Mouse (Mus musculus): Measurements from ENCODE around the gene Abi3.

Abi3 gene

GRCm38 (mm10) chr11:95789451-95789891, 52.8 kb downstream of the Abi3 start:
- in situ Hi-C loops (cut with MboI, MseI): no loop called here

DNA sequence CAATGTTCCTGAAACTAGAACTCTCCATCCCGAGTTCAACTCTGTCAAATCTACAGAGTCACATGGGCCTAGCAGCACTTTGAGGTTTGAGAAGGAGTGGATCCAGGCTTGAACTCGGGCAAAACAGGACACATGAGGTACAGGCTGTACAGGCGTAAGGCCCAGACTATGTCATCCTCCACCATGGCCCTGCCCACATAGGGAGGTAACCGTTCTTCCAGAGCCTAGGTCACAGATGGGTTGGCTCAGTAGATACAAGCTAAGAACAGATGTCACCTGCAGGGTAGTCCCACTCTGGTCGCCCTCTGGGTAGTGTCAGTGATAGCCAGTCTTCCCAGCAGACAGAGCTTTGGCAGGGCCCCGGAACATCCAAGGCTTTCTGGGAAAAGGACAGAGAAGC, 55.8 kb downstream of the Abi3 start:
- in situ Hi-C loops (cut with MboI, MseI): no loop called here

DNA sequence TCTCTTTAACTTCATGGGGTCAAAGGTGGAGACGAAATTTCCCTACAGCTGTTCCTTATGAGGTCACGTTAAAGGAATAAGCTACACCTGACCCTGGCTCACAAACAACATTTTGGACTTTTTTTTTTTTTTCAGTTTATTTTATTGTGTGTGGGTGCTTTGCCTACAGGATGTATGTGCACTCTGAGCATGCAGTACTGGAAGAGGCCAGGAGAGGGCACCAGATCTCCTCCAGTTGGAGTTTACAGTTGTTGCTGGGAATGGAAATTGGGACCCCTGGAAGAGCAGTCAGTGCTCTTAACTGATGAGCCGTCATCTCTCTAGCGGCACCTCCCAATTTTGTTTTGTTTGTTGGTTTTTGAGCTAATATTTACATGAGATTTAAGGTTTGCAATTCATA, 56.6 kb downstream of the Abi3 start:
- in situ Hi-C loops (cut with MboI, MseI): no loop called here

DNA sequence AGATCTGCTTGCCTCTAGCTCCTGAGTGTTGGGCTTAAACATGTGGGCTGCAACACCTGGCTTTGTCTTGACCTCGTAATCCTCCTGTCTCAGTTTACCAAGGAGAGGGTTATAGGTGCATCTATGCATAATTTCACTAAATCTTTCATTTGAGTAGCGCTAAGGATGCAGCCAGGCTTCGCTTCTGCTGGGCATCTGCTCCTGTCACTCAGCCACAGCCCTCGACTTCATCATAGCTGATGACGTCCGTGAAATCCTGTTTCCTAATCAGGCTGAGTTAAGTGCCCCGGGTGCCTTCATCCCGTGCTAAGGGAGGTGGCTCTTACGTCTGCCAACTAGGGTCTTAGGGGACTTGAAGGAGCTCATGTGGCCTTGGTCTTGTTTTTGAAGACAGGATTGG, 58.3 kb downstream of the Abi3 start:
- in situ Hi-C loops (cut with MboI, MseI): no loop called here

GRCm38 (mm10) chr11:95783457-95783856, 58.8 kb downstream of the Abi3 start:
- in situ Hi-C loops (cut with MboI, MseI): no loop called here

DNA sequence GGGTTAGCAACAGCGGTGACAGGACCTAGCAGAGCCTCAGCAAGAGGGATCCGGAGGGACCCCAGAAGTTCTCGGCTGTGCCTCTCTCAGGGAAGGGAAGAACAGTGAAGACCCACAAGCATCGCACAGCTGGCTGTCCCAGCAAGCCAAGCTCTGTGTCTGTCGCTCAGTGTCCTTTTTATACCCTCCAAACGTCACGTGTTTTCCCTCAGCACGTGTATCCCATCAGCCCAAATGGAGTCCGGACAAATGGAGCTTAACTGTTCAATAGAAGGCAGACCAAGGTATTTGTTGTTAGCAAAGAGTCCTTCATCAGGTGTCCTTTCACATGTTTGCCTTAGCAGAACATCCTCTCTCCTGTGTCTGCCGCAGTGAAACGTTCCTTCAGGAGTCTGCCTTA, 60.7 kb downstream of the Abi3 start:
- in situ Hi-C loops (cut with MboI, MseI): no loop called here

DNA sequence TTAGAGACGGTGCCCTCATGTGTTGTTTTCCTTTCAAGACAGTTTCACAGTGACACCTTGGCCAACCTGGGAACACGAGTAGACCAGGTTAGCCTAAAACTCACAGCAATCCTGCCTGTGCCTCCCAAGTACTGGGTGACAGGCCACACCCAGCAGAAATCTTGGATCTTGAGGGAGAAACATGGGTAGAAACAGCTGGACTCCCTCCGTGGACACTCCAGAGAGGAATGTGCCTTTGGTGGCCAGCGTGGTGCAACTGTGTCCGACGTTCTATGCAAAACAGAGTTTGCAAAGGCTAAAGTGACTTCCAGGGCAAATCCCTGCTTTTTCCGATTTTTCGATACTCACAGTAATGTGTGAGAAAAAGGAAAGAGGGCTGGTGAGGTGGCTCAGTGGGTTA, 61.8 kb downstream of the Abi3 start:
- in situ Hi-C loops (cut with MboI, MseI): no loop called here
